Mouse (Mus musculus): Measurements from ENCODE around the gene Aph1b.

The Aph1b gene

GRCm38 (mm10) chr9:66739516-66739915 is 55.8 kb downstream of the Aph1b start:
- no peak for DNase-seq (ENCODE audit: low read depth)

DNA sequence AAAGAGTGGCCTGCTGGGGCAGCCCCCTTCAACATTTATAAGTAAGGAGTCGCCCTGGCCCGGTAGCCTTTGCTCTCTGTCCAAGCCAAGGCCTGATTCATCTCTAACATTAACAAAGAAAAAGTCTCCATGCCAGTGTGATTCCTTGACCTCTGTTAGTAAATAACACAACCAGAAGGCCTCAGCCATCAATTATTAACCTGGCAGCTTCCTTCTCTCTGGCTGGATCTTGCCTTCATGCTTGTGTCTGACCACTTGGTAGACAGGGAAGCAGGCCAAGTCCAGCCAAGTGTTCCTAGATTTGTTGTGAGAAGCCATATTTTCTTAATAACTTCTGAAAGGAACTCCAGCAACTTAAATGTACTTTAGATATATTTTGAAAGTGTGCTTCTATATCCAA is 58.7 kb downstream of the Aph1b start:
- no peak for DNase-seq (ENCODE audit: low read depth)

GRCm38 (mm10) chr9:66736016-66736415 is 59.3 kb downstream of the Aph1b start:
- no peak for DNase-seq (ENCODE audit: low read depth)

GRCm38 (mm10) chr9:66735122-66735521 is 60.2 kb downstream of the Aph1b start:
- no peak for DNase-seq (ENCODE audit: low read depth)

GRCm38 (mm10) chr9:66734568-66734967 is 60.7 kb downstream of the Aph1b start:
- no peak for DNase-seq (ENCODE audit: low read depth)

DNA sequence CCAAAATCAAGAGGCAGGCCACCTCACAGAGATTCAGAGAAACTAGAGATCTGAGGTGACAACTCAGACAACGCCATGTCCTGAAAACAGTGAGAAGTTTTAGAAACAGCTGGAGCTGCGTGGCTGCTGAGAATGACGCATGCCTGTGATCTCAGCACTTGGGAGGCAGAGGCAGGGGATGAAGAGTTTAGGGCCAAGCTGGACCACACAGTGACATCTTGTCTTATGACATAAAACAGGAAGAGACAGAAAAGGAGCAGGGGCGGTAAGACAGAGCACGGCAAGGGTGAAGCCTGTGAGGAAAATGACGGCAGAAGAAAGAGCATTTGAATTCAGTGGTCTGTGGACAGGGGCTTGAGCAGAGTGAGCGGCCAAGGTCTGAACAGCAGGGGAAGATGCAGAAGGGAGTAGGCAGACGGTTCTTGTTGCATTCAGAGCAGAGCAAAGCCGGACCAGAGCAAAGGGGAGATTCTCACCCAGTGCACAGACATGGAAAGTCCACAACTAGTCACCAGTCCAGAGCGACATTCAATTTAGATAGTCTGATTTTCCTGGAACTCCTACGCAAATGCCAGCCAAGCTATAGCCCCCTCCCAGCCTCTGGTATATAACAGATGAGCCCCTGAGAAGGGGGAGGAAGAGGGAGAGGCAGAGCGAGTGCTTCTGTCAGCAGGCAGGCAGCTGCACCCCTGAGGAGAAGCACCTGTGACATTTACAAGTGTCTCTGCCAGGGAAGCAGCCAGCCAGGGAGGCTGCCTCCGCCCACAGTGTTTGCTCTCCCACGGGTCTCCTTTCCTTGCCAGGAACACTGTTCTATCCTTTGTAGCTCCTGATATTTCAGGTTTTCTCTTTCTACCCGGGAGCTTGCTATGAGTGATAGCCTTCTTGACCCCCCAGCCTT is 62.2 kb downstream of the Aph1b start:
- no peak for DNase-seq (ENCODE audit: low read depth)

DNA sequence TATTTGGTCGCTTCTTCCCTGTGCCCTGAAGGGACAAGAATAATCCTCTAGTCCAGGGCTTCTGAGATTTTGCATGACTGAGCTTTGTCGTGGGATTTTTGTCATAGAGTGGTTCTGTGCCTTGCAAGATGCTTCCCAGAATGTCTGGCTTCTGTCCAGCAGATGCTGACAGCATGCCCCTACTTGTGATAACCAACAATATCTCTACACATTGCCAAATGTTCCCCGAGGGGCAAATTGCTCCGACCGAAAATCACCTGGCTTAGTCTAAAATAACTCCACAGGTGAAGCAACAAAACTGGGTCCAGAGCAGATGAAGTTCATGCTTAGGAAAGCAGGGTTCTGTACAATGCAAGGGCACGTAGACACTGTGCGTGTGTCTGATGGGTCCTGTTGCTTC is 64.0 kb downstream of the Aph1b start:
- DNase-seq (ENCODE audit: low read depth), result no peak

GRCm38 (mm10) chr9:66730556-66730955 is 64.7 kb downstream of the Aph1b start:
- no peak for DNase-seq (ENCODE audit: low read depth)

DNA sequence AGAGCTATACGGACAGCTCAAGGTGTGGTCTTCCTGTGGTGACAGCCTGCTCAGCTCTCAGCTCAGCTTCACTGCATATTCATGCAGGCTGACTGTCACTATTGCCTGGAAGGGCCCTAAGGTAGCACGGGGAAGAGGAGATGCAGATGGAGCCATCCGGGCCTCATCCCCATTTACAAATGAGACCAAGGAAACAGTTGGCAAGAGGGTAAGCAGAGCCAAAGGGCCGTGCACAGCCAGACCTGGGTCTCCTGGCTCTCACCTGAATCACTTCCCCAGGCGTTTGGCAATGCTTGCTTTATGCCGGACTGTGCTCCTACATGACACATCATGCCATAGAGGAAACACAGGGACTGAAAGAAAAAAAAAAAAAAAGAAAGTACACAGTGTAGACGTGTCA is 68.0 kb downstream of the Aph1b start:
- no peak for DNase-seq (ENCODE audit: low read depth)

DNA sequence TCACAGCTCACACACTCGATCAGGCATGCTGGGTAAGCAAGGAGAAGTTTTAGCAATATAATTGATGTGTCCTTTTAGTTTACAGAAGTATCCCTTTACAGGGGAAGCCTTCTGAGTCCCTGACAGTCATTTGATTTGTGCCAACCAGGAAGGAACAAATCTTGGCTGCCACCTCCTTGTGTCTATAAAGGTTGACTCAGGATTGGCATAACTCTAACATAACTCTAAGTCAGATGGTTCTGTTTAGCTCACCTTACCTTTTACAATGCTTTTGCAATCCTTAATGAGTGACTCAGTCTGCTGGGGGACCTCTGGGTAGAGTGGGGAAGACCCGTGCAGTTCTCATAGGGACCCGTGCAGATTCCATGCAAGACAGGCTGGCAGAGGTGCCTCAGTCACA is 69.7 kb downstream of the Aph1b start:
- DNase-seq (ENCODE audit: low read depth), result no peak

Data from c-Kit-positive CD71-positive TER-119-negative erythroid progenitor cells, embryonic 14.5 days (primary cell).